Mouse (Mus musculus) kidney, postnatal 0 days (tissue): ENCODE results near the gene Skor1. TPM values are rescaled to one million over a fixed set of nuclear protein-coding genes. Genes with fewer than 3 reads are reported as not detected.

Experiments used
- ATAC-seq: fragments of 200-750 bp; cut with Nextera tagmentation; replicated peaks from 2 replicates; pipeline ENCODE4 v1.8.0; 2017; ENCODE audit warnings: low read depth, moderate number of reproducible peaks, moderate TSS enrichment, moderate library complexity; ENCODE audit not compliant: low FRiP score
- DNase-seq: peaks from one replicate; pipeline ENCODE4 v3.0.0-alpha.2; 2016; ENCODE audit warnings: low spot score
- H3K27ac ChIP-seq: fragments of 300-500 bp; sonication (generic); 2 replicates; pipeline ENCODE4 v1.5.1; 2014; ENCODE audit warnings: mild to moderate bottlenecking
- H3K27me3 ChIP-seq: fragments of 300-500 bp; sonication (generic); 2 replicates; pipeline ENCODE4 v1.6.1; 2014; ENCODE audit warnings: low read length, mixed read lengths; ENCODE audit not compliant: insufficient read depth
- H3K36me3 ChIP-seq: fragments of 300-500 bp; sonication (generic); 2 replicates; pipeline ENCODE4 v1.6.1; 2014; ENCODE audit warnings: low read length, mixed read lengths; ENCODE audit not compliant: insufficient read depth
- H3K4me1 ChIP-seq: fragments of 300-500 bp; sonication (generic); replicated peaks from 2 replicates; pipeline ENCODE4 v1.6.1; 2014; ENCODE audit warnings: antibody characterized with exemption, low read length, mixed read lengths; ENCODE audit not compliant: insufficient read depth
- H3K4me2 ChIP-seq: fragments of 300-500 bp; sonication (generic); 2 replicates; pipeline ENCODE4 v1.6.1; 2014; ENCODE audit warnings: mild to moderate bottlenecking, low read length, moderate library complexity, mixed read lengths
- H3K4me3 ChIP-seq: fragments of 300-500 bp; sonication (generic); replicated peaks from 2 replicates; pipeline ENCODE4 v1.5.1; 2014; ENCODE audit warnings: low read depth, low read length
- H3K9ac ChIP-seq: fragments of 300-500 bp; sonication (generic); 2 replicates; pipeline ENCODE4 v1.6.1; 2014; ENCODE audit warnings: low read depth, low read length
- H3K9me3 ChIP-seq: fragments of 300-500 bp; sonication (generic); replicated peaks from 2 replicates; pipeline ENCODE4 v1.6.1; 2016; ENCODE audit warnings: low read length, inconsistent platforms, mixed read lengths
- CTCF ChIP-seq: IDR thresholded peaks from 2 replicates; pipeline ENCODE4 v1.5.1; 2016; ENCODE audit warnings: antibody characterized with exemption, low read depth, mild to moderate bottlenecking, moderate library complexity
- WGBS: fragments of 180-500 bp; shearing (Covaris S2); extraction: QIAGEN DNeasy Blood & Tissue Kit; methylation state at CpG from one replicate; pipeline ENCODE4 v1.1.7; 2014; 5-methylcytosine and 5-hydroxymethylcytosine counted together
- polyA plus RNA-seq: library from polyadenylated mRNA; unstranded; fragments of >200 nt; fragmentation: Nextera tagmentation; extraction: Ambion mirVana; gene quantifications from 2 replicates; pipeline ENCODE4 v1.2.1, GENCODE M21; 2015

Skor1 gene
- polyA plus RNA-seq, 1 experiment from 2014 or later = not detected

DNA sequence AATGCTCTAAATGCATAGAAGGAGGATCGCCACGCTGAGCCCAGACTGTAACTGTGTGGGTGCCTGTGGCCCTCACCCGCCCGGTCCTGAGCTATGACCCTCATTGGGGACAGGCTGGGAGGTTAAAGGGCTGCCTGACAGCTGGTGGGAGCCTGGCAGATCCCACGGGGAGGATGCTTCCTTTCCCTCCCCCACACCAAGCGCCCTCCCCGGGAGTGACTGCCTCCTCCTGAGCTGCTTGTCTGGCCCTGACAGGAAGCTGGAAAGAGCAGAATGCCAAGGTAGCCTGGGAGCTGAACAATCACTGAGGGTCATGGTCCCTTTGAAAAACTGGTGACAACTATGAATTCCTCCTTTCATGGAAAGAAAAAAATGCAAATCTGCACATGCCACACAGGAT is 38.5 kb upstream of the Skor1 start:
- no peaks in the 10 kb centered on the region for H3K27me3 ChIP-seq
- H3K27ac ChIP-seq = no peak overlapping the region
- H3K4me3 ChIP-seq = no peak overlapping the region
- 23% methylated on average over 7 of the region's 7 CpGs for WGBS
- H3K36me3 ChIP-seq = no peaks in the 10 kb centered on the region
- no peak for TF ChIP-seq CTCF
- H3K4me2 ChIP-seq = no peak overlapping the region
- no peak overlapping the region for H3K9ac ChIP-seq
- DNase-seq (no peak), ATAC-seq (no peak)
- no peaks in the 10 kb centered on the region; the same call in 1 of the 2 replicates for H3K4me1 ChIP-seq
- H3K9me3 ChIP-seq = no peaks in the 10 kb centered on the region

DNA sequence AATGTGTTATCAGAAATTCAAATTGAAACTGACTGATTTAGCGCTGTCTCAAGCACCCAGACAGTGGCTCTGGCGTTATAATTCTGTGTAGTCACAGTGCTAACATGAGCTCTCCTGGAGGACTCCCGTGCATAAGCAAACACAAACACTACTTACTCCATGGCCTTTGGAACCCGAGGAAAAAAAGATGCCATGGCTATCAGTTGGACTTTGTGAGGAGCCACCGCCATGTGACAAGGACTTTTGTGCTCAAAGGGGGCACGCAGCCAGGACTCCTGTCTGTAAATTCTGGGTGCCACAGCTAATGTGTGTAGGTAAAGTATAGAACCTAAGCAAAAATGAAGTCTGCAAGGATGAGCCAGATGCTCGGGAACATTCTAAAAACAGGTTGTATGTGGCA is 36.5 kb upstream of the Skor1 start:
- Histone ChIP-seq H3K36me3 (0 out of 2 replicates have a peak, but pooled peaks cover 5% of the 10 kb centered on the region), H3K9ac (no peak overlapping the region), H3K27ac (no peak overlapping the region), H3K27me3 (no peaks in the 10 kb centered on the region), H3K4me1 (no peaks in the 10 kb centered on the region; the same call in 1 of the 2 replicates), H3K4me3 (no peak overlapping the region), H3K4me2 (no peak overlapping the region), H3K9me3 (no peaks in the 10 kb centered on the region)
- ATAC-seq (no peak), DNase-seq (no peak)
- 78% methylated on average over 7 of the region's 7 CpGs for WGBS
- no peak for TF ChIP-seq CTCF

- Histone ChIP-seq H3K4me3 (no peak overlapping the region), H3K9me3 (no peaks in the 10 kb centered on the region), H3K4me1 (no peaks in the 10 kb centered on the region; the same call in 1 of the 2 replicates), H3K27ac (no peak overlapping the region), H3K27me3 (no peaks in the 10 kb centered on the region), H3K9ac (no peak overlapping the region), H3K4me2 (no peak overlapping the region), H3K36me3 (0 out of 2 replicates have a peak, but pooled peaks cover 5% of the 10 kb centered on the region)
- ATAC-seq (no peak), DNase-seq (no peak)
- no peak for TF ChIP-seq CTCF
- WGBS = 77% methylated on average over 7 of the region's 7 CpGs
Measured at GRCm38 (mm10) chr9:63183864-63184263, 35.1 kb upstream of the Skor1 start.

GRCm38 (mm10) chr9:63182306-63182960 is 33.7 kb upstream of the Skor1 start:
- Histone ChIP-seq H3K9me3 (no peaks in the 10 kb centered on the region), H3K4me1 (no peaks in the 10 kb centered on the region; the same call in 1 of the 2 replicates), H3K27me3 (no peaks in the 10 kb centered on the region), H3K36me3 (0 out of 2 replicates have a peak, but pooled peaks cover 5% of the 10 kb centered on the region), H3K9ac (no peak overlapping the region), H3K27ac (no peak overlapping the region), H3K4me2 (no peak overlapping the region), H3K4me3 (no peak overlapping the region)
- no peak for DNase-seq
- ATAC-seq = no peak
- TF ChIP-seq CTCF = no peak
- 65% methylated on average over 14 of the region's 14 CpGs for WGBS

- no peaks in the 10 kb centered on the region for H3K4me1 ChIP-seq
- H3K27ac ChIP-seq = no peak overlapping the region
- DNase-seq (no peak), ATAC-seq (no peak)
- H3K27me3 ChIP-seq = no peaks in the 10 kb centered on the region
- no peak overlapping the region for H3K4me3 ChIP-seq
- H3K4me2 ChIP-seq = no peak overlapping the region
- 0 out of 2 replicates have a peak, but pooled peaks cover 5% of the 10 kb centered on the region for H3K36me3 ChIP-seq
- no peak for TF ChIP-seq CTCF
- no peak overlapping the region for H3K9ac ChIP-seq
- no peaks in the 10 kb centered on the region for H3K9me3 ChIP-seq
- WGBS = 83% methylated on average over 11 of the region's 11 CpGs
Measured at GRCm38 (mm10) chr9:63181337-63182178, 32.8 kb upstream of the Skor1 start.

GRCm38 (mm10) chr9:63178296-63178695 is 29.5 kb upstream of the Skor1 start:
- 57% methylated on average over 8 of the region's 8 CpGs for WGBS
- Histone ChIP-seq H3K27ac (no peak overlapping the region), H3K4me2 (no peak overlapping the region), H3K27me3 (no peaks in the 10 kb centered on the region), H3K9me3 (no peaks in the 10 kb centered on the region), H3K4me3 (no peak overlapping the region), H3K9ac (no peak overlapping the region), H3K4me1 (no peaks in the 10 kb centered on the region), H3K36me3 (0 out of 2 replicates have a peak, but pooled peaks cover 5% of the 10 kb centered on the region)
- TF ChIP-seq CTCF = no peak
- ATAC-seq (no peak), DNase-seq (no peak)
